Mouse (Mus musculus) hindlimb bud, embryonic 11.5 days (tissue): ENCODE measurements at regions not wholly inside any gene's neighbourhood (a gene's known extent, or its start where the extent isn't known, plus 50 kb on each side); places are given as distances from the start of the nearest gene placed in this dataset.

Experiments
- DNase-seq: peaks from one replicate; pipeline ENCODE4 v3.0.0-alpha.2; 2012; ENCODE audit warnings: low read depth, low spot score; ENCODE audit errors: extremely low spot score

DNA sequence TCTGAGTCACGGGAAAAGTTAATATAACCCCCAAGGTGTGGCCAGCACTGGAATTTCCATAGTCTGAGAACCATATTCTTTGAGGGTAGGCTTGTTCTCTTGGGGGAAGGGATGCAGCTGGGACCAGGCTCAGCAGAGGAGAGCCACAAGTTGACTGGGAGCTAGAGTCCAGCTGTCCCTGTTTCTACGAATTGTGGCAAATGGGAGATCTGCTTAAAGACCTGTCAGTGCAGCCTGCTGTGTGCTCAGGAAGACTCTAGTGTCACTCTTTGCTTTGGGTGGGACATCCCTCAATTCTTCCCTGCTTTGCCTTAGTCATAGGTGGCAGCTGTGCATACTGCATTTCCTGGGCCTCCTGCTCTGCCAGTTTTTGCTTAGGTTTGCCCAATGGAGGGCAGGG, 165.2 kb upstream of the Ctnnb1 start:
- no peak for DNase-seq

DNA sequence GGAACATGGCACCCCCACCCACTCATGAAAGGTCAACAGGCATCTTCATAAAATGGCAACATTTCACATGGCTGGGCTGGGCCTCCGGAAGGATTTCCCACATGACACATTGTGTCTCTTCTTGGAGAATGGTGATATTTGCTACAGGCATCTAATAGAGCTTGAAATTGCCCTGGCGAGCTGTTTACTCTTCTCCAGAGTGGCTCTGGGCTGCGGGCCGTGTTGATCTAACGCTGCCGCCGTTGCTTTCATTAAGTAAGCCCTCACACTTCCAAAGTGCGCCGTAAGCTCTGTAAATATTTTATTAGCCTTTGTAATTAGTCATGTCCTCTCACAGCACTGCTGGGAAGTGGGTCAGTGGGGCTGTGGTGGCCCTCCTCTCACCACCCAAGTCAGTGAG, 164.4 kb upstream of the Ctnnb1 start:
- DNase-seq = no peak

DNA sequence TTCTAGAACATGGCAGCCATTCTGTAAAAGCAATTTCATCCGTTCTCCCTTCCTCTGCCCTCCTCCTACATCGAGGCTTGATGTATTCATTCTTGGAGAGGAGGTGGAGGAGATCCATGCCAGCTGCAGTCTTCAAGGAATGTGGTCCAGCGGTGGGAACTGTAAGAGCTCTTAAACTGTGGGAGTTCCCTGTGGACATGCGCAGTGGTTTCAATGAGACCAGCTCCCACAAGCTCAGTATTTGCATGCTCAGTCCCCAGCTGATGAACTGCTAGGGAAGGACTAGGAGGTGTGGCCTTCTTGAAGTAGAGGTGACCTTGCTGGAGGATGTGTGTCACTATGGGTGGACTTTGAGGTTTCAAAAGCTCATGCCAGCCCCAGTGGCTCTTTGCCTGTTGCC, 163.7 kb upstream of the Ctnnb1 start:
- DNase-seq = no peak

DNA sequence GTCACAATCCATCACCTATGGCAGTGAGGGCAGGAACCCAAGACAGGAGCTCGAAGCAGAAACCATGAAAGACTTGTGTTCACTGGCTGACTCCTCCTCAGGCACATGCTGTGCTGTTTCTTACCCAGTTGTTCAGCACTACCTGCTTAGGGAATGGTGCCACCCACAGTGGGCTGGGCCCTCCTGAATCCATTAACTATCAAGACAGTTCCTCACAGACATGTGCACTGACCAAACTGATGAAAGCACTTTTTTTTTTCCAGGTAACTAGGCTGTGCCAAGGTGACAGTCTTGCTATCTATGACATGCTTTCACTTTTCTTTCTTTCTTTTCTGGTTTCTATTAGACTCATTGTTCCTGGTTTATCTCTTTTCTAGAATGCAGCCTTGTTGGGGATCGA, 162.1 kb upstream of the Ctnnb1 start:
- no peak for DNase-seq

DNA sequence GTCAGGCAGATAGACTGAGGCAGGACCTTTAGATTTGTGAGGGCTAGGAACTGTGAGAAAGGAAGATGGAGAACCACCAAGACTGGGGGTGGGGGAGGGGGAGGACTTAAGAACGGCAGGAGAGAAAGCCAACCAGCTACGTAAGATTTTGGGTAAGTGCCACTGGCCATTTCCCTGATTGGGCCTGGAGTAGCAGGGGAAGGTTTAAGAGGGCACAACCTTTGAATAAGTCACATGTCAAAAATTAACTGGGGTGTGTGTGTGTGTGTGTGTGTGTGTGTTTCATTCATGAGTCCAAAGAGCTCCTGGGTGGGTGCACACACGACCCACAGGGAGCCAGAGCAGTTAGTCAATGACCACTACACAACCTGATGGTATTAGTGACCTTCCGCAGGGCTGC, 161.6 kb upstream of the Ctnnb1 start:
- DNase-seq = no peak

DNA sequence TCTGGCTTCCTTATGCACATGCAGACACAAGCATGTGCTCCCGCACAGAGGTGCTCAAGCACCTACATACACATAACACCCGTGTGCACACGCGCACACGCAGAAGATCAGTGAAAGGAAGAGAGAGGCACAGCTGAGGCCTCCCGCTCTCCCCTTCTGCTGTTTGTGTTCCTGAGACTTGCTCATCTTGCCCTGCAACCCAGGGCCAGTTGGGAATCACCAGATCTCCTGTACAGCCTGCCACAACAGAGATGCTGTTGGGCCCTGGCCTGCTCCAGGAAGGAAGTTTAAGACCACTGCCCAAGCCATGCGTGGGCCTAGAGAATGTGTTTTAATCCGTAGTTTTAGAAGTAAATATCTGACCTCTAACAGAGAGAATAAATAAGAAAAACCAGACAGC, 160.0 kb upstream of the Ctnnb1 start:
- DNase-seq = no peak

DNA sequence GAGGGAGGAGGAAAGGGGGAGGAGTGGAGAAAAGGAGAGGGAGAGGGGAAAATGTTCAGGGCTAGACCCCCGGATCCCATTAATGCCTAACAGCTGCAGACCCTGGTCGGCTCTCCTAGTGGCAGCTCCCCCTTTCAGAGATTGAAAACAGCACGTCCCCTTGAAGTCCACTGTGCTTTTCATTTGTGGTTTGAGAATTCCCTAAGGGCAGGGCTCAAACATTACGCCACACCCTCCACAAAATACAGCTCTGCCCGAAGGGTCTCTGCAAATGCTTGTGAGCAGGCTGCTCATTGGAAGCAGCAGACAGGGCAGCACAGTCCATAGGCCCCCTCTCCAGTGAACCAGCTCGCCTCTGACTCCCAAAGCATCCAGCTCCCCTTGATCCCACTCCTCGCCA, 159.3 kb upstream of the Ctnnb1 start:
- peak; percentile 49 for DNase-seq

DNA sequence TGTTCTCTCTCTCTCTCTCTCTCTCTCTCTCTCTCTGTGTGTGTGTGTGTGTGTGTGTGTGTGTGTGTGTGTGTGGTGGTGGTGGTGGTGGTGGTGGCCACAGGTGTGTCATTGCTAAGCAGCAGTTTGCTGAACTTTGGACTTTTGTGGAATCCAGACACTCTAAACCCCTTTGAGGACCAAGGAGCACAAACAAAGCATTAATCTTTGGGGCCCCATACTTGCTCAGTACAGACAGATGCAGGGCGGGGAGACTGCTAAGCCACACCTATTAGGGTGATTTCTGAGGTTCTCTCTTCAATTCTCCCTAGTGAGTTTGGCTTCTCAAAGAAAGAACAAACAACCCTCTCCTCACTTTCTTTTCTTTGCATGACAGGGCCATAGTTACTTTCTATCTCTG, 158.1 kb upstream of the Ctnnb1 start:
- no peak for DNase-seq

DNA sequence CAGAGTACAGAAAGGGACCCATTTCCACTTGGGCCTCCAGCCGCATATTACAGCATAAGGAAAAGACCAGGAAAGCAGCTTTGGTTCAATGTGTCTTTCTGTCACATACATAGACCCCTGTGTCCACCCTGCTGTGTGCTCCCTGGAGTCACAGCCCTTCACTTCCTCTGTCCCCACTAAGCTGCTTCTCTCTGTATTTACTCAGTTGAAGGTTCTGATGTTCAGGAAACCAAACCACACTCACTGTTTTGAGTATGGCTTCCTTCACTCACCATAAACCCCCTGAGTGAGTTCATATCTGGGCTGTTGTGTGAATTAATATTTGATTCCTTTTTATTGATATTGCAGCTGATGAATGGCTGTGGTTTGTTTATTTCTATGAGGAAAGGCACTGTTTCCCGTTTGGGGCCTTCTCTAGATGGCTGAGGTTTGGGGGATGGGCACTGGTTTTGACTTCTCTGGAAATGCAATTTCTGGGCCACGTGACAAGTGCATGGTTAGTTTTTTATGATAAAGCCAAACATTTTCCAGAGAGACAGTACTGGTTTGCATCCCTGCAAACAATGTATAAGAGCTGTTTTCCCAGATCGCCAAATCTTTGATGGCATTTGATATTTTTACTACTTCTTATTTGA, 157.0 kb upstream of the Ctnnb1 start:
- no peak for DNase-seq

DNA sequence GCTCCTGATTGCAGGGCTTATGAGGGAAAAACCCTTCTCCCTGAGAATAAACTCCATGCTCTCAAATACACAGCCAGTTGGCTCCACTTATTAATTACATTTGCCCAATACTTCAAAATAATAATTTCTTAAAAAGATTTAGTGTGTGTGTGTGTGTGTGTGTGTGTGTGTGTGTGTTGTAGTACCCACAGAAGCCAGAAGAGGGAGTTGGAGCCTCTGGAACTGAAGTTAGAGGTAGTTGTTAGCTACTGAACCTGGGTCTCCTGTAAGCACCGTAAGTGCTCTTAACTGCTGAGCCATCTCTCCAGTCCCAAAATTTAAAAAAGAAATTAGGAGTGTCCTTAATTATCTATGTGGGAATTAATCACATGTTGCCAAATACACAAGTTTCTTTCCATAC, 154.8 kb upstream of the Ctnnb1 start:
- no peak for DNase-seq

DNA sequence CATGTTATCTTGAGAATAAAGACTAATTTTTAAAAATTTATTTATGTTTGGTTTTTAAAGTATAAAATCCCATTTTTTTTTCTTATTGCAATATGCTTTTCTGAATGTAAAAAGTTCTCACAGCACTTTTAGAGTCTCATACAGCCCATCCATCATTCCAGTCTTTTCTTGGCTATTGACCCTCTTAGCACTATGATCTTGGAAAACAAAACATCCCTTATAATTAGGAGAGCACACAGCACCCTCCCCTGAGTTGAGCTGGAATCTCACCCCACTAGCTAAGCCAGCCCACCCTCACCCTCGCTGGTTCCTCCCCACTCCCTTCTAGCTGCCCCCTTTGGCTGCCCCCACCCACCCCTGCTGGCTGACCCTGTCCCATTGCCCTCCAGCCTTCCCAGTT, 154.2 kb upstream of the Ctnnb1 start:
- no peak for DNase-seq

DNA sequence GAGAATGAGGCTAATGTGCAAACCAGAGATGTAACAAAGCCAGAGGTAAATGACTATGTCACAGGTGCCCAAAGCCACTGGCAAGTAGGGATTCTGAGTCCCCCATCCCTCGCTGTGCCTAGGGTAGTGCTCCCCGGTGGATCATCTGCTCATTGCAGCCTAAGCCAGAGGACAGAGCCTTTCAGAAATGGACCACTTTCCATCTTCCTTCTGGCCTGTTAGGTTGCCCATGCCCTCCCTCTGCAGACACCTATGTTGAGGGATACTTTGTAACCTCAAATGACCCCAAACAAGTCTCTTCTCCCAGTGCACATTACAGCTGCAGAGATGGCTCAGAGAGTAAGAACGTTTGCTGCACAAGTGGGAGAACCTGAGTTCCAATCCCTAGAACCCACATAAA, 153.3 kb upstream of the Ctnnb1 start:
- DNase-seq = no peak

DNA sequence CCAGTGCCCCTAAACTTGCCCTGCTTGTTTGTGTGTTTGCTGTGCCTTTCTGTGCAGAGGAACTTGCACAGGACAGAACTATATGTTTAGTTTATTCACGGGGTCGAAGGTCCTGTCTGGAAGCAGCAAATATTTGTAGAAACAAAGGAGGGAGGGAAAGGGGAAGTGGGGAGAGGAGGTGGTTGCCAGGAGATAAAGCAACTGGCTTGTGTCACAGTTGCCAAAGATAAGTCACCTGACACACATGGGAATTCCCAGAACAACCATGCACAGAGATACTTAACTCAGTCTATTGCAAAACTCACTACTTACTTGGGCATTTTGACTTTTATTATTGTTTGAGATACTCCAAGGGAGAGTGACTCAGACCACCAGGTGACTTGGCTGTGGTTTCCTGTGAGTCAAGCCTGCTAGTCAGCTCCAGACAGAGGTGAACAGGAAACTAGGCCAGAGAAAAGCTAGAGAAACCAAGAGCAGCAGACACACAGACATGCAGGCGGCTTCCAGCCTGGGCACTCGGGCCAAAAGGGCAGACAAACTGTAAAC, 152.5 kb upstream of the Ctnnb1 start:
- no peak for DNase-seq

DNA sequence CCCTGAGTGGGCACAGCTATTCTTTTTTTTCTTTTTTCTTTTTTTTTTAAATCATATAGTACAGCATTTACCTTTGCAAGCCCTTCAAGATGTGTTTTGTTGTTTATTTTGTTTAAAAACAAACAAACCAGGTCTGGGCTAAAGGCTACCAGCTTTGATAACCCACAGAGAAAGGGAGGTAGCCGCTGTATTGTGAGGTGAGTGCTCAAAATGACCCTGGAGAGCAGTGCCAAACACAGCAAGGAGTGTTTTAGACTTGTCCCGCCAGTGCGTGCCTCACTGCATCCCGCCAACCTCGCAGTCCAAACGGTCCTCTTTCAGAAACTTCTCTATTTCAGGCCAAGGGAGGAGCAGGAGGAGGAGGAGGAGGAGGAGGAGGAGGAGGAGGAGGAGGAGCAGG, 152.0 kb upstream of the Ctnnb1 start:
- DNase-seq = no peak

DNA sequence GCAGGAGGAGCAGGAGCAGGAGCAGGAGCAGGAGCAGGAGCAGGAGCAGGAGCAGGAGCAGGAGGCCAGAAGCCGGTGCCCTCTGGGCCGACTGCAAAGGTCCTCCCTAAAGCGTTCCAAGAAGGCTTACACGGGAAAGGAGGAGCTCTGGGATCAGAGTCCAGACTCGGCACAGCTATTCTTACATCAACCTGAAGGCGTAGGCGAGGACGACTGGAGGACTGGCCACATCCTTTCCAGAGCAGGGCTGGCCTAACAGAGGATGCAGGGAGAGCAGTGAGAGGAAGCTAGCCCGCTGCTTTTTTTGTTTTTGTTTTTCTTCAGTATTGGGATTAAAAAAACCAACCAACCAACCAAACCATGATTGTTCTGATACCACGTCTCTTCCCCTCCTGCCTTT, 151.5 kb upstream of the Ctnnb1 start:
- DNase-seq = no peak

DNA sequence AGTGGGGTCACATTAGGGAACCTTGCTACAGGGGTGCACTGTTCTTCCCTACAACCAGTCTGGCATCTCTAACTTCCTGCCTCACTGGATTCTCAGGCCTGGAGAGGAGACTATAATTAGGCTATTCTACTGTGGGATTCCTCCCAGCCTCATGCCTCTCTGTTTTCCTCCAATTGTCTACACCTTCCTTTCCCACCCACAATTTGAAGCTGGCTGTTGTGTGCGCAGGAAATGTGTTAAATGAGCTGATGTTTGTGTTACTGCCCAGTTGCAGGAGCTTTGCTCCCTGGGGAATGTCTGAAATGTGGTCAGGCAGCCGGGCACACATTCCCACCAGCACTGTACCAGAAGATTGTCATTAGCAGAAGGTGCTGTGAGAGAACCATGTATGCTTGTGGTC, 150.6 kb upstream of the Ctnnb1 start:
- DNase-seq = no peak

DNA sequence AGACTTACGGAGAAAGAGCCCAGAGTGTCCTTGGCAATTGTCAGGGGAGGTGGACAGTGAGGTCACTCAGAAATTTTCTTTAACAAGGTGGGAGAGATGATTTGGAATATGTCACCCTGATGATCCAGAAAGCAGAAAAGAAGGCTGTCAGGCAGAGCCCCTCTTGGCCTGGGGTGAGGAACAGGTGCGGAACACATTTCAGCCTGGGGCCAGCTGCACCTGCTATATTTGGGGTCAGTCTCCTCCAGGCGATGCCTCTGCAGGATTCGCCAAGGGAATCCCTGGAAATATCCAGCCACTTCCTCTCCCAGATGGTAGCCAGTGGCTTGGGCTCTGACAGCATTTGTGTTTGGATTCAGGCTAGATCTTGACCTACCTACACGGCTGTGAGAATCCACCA, 134.8 kb upstream of the Ctnnb1 start:
- DNase-seq = no peak

DNA sequence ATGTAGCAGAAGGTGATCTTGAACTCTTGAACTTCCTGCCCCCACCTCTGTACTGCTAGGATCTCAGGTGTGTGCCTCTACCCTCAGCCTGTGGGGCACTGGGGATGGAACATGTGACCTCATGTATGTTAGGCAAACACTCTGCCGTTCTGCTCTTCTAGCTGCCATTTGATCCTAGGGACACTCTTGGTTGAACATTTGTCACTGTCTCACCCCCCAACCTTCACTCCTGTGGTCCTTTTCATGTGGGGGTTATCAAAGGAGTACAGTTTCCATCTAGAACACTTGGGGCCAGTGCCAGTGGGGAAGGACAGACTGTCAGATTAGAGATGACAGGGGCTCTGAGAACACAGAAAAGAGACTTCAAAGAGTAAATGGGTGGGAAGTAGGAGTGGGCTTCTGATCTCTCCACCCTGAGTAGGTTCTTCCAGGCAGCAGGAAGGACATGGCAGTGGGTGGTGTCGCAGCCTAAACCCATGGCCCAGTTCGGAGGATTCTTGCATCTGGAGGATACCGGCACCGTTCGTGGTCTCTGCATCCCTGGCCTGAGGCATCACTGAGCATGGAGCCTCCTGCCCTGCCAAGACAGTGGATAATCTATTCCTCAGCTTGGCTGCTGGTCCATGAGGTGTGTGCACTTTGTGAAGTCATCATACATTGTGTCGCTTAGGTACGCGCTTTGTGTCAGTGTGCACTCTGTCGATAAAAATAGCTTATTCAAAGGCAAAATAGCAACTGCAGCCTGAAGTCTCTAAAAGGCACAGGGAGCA, 132.7 kb upstream of the Ctnnb1 start:
- no peak for DNase-seq

DNA sequence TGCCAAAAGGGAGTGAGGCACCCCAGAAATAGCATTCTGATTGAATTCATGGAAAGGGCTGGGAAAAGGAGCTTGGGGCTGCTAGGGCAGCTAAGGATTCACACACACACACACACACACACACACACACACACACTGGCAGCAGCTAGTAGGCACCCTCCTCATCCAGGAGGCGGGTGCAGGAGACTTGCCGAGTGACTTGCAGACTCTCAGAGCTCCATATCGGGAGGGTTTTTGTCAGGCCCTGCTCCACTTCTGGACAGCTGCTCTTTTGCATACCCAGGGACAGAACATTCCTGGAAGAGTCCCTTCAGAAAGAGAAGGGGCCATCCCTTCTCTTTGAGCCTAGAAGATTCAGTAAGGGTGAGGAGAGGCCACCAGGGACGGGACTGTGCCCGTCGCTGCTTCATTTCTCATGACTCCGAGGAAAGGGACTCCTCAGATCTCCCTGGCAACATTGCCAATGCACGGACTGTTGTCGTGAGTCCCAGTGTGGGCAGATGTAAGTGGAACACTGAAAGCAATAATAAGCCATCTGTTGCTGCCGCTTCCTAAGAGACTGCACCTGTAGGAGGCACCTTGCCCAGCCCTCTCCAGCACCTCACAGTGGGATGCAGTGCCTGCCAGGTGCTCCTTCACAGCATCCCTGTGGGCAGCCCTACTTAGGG, 130.9 kb upstream of the Ctnnb1 start:
- DNase-seq = no peak

DNA sequence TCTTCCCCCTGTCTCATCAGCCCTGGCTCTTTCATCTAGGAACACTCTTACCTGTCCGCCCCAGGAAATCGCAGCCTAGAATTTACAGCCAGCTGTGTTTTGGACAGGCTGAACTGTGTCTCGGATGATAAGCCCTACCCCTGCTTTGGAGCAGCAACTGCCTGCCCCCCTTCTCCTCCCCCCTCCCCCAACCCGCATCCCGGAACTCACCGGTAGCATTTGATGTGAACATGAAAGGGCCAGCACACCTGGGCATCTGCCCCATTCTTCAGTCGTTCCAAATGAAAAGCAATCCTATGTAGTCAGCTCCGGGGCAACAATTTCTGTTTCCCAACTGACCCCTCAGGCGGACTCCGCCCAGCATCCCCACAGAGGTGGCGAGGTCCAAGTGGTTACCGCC, 130.1 kb upstream of the Ctnnb1 start:
- DNase-seq = no peak

DNA sequence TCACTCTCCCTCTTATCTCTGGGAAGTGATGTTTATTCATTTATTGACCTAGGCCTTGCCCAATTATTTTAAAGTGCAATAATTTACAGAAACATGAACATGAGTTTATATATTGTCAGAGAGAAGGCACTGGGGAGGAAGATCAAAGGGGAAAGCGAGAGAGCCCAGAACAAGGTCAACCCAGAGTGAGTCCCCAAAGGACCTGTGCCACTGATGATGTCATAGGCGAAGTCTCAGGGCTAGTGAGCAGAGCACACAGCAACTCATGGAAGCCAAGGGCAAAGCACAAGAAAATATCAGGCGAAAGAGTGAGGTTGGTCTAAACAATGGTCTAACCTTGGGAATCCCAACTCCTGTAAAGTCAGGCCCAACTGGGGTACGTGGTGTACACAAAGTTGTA, 126.4 kb upstream of the Ctnnb1 start:
- DNase-seq = no peak

DNA sequence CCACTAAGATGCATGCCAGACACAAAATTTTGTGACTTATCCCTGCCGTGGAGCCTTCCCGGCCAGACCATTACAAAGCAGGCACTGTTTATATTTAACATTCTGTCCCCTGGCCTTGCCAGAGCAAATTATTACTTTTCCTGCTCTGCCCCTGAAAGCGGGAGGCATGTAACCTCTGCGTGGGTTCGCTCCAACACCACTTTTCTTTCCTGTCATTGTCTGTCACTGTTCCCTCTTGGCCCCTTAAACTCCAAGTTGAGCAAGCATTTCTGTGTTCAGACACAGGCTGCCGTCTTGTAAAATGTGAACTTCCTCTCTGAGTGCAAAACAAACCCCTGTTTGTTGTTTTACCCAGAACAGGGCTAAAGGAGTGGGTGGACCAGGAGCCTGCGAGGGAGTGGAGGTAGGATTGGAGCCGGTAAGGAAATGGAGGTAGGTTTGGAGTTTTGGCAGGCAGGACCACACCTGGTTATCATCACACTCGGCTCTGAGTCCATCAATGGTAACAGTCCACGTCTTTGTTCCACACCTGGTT, 124.2 kb upstream of the Ctnnb1 start:
- no peak for DNase-seq
